Mouse (Mus musculus) B cell, adult 2 months (primary cell): ENCODE measurements around the gene Cma1.
A peak's percentile ranks its signal among the peaks of the same experiment; 100 is the strongest.
"Not testable (repeated sequence)": the region's sequence is repeated elsewhere in the genome, so short reads cannot be mapped to it uniquely, and the experiment has no call there.

ENCODE experiments used
- DNase-seq, 2 experiments: peaks; one replicate each; pipeline ENCODE4 v3.0.0; 2022

Gene Cma1

GRCm38 (mm10) chr14:55944575-55944974, at the start of gene Cma1:
TSS of gene Cma1 (minus strand) at chr14:55944675.
- no peak for DNase-seq

- not testable (repeated sequence) for DNase-seq
These were observed 43.0 kb upstream of the Cma1 start for GRCm38 (mm10) chr14:55987464-55987863.

DNA sequence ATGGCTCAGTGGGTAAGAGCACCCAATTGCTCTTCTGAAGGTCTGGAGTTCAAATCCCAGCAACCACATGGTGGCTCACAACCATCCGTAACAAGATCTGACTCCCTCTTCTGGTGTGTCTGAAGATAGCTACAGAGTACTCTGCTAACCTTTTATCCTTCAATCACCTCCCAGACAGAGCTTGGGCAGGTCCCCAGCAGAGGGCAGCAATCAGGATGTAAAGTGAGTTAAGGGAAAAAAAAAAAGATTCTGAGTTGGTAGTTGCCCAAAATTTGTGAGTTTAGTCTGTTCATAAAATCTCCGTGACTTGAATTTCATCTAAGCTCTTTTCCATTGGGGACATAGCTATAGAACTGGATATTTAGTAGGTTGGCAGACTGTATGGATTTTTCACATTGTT, 19.4 kb upstream of the Cma1 start:
- DNase-seq = not testable (repeated sequence)

GRCm38 (mm10) chr14:55963263-55963662, 18.8 kb upstream of the Cma1 start:
- no peak for DNase-seq

GRCm38 (mm10) chr14:55950346-55951030, 6.0 kb upstream of the Cma1 start, which contains the start of gene Cma2:
TSS of gene Cma2 (plus strand) at chr14:55950980.
- DNase-seq = no peak

DNA sequence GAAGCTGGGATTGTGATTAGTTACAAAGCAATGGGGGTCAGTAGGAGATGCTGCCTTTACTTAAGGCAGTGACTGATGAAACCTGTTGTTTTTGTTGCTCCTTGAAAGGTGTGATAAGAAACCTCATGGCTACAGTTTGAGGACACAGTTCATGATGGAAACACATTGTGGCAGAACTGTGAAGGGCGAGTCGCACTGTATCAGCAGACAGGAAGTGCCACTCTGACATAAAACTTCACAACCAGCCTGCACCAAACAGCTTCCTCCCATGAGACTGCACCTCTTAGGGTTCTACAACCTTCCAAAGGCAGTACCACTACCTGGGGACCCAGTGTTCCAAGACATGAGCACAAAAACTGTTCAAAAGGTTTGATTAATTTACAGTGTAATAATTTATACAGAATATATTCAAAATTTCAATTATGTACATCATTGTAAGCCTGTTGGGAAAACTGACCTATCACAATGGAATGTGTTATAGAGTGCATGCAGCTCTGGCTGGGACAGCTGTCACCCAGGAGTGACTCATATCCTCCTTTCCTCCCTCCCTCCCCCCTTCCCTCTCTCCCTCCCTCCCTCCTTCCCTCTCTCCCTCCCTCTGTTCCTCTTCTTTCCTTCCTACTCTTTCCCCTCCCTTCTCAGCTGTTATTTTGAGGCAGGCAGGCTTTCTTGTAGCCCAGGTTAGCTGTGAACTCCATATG, 1.9 kb upstream of the Cma1 start:
- no peak for DNase-seq

DNA sequence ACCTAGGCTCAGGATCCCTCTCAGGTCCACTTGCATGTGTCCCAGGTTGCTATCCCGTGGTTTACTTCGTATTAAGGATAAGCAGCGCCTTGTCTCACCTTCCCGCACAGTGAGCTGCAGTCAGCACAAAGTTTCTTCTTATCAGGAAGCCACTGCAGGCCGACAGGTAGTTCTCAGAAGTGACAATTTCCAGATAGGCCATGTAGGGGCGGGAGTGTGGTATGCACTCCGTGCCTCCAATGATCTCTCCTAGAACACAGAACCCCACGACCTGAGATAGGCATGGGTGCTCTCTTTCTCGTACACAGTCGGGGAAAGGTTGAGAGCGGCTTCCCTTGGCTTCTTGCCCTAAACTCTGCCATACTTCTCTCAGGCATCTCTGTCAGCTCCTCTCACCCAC, 874 bp downstream of the Cma1 start:
- DNase-seq = no peak

GRCm38 (mm10) chr14:55940070-55940800, 4.2 kb downstream of the Cma1 start:
- no peak for DNase-seq

GRCm38 (mm10) chr14:55933586-55933985, 10.9 kb downstream of the Cma1 start:
- DNase-seq = no peak

GRCm38 (mm10) chr14:55929263-55929997, 15.0 kb downstream of the Cma1 start:
- no peak for DNase-seq

DNA sequence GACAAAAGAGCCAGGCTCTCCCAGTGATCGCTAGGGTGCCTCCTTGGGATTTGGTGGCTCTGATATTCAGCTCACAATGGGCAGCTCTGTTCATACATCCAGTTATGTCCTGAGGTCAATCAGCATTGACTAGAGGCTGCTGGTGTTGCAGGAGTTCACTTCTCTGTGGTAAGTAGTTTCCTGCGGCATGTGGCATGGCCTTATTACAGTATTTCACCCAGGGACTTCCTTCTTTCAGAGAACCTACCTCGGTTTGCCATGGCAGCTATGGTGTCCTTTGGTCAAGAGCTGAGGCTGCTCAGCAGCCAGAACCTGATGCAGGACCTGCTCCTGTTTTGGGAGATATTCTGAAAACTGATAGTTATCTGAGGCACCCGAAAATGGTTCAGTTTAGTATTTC, 17.6 kb downstream of the Cma1 start:
- no peak for DNase-seq

- DNase-seq = no peak
These were observed 21.8 kb downstream of the Cma1 start for GRCm38 (mm10) chr14:55922475-55923232.

DNA sequence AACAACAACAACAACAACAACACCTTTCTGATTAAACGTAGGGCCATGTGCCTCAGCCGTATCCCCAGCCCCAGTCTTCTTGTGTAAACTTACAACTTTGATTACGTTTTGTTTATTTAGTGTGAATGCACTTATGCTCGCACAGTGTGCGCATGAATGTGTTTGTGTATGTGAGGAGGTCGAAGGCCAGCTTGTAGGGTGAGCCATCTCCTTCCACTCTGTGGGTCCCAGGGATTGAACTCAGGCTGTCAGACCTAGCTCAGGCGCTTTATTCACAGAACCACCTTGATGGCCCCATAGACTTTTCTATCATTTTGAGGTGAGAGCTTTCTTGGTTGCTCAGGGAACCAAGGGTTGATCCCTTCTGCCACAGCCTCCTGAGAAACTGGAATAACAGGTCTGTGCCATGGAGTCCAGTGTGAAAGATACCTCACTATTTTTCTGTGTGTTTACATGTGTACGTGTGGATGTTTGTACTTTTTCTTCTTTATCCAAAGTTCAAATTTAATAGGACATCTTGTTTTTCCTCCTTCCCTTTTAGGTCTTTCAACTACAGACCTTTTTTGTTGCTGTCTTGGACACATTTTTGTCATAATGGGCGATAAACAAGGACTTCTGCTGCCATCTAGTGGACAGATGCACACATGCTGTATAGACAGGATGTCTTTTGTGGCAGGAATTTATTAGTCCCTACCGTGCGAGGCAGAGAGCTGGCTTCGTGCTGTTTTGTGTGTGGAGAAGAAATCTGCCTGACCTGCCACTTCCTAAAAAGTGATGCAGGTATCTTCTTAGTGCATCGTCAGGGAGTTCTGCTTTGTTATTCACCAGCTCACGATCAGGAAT, 26.0 kb downstream of the Cma1 start:
- peak; percentile 77 to 78 for DNase-seq

DNA sequence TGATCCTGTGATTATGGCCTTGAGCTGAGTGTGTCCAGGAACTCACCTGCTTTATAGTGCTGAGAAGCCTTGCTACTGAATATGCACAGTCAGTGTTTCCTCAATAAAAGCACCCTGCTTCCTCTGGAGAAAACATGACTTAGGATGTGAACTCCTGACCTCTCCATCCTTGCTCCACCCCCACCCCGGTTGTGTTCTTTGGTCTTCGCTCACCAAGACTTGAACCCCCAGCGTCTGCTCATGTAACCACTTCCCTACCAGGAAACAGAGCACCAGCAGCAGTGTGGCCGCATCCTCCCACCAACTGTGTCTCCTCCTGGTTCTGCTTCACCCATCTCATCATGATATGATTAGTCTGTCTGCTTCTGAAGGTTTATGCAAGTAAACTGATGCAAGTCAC, 31.1 kb downstream of the Cma1 start:
- no peak for DNase-seq

DNA sequence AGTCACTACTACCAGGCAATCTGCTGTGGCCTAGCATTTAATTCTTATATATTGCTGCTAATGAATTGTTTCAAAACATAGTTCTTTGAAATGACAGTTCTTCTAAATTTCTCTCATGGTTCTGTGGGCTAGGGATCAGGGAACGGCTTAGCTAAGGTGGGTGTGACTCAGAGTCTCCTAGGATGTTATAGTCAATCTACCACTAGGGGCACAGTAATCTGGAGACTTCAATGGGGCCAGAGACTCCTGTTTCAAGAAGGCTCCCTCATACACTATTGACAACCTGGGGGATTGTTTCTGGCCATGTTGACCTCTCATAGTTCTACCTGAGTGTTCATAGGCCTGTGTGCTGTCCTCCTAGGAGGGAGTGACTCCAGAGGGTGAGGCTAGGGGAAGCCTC, 39.0 kb downstream of the Cma1 start:
- no peak for DNase-seq

GRCm38 (mm10) chr14:55900414-55900755, 44.1 kb downstream of the Cma1 start:
- no peak for DNase-seq

DNA sequence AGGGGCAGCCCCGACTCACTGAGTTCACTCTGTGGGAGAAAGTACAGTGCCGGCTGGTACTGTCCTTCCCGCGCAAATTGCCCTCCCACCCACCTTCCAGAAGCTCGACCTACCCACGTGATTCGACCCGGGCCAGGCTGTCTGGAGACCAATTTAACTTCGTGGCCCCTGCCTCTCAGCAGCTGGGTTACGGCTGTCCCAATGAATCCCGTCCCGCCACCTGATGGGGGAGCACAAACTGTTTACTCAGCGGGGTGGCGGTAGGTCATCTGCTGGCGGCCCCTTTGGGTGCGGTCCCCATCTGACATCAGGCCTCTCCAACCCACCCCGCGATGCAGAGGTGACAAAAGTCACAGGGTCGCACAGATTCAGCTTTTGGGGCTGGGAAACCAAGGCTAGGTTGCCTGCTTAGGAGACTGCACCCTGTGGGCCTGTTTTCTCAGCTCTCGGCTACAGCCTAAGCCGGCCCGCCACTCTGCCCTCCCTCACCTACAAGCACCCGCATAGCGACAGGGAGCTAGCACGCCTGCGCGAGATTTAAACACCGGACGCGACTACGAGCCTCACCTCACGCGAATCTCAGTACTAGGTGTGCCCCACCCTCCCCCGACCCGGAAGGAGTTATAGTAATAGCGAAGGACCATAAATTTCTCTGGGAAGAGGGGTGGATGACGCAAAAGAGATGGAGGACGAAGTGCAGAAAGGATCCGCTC, 44.6 kb downstream of the Cma1 start, which contains the start of gene Sdr39u1:
Gene Sdr39u1 (minus strand): TSS at position 593 of the 713 bp plus-strand sequence.
- DNase-seq = peak; percentile 87

GRCm38 (mm10) chr14:55898947-55899346, 45.5 kb downstream of the Cma1 start:
- no peak for DNase-seq

- no peak for DNase-seq
These were observed 46.8 kb downstream of the Cma1 start for GRCm38 (mm10) chr14:55897671-55898070.
